Mouse (Mus musculus) hindbrain, embryonic 11.5 days (tissue): ENCODE measurements at regions not wholly inside any gene's neighbourhood (a gene's known extent, or its start where the extent isn't known, plus 50 kb on each side); places are given as distances from the start of the nearest gene placed in this dataset.

Experiments used
- ATAC-seq: fragments of 200-750 bp; cut with Nextera tagmentation; 2 replicates; pipeline ENCODE4 v1.8.0; 2017; ENCODE audit warnings: mild to moderate bottlenecking, moderate TSS enrichment, moderate library complexity; ENCODE audit not compliant: low FRiP score
- DNase-seq: peaks from one replicate; pipeline ENCODE4 v3.0.0-alpha.2; 2015; ENCODE audit warnings: low spot score
- H3K27ac ChIP-seq: fragments of 300-500 bp; sonication (generic); 2 replicates; pipeline ENCODE4 v1.5.1; 2014; ENCODE audit warnings: mild to moderate bottlenecking, low read depth, low read length
- H3K27me3 ChIP-seq: fragments of 300-500 bp; sonication (generic); 2 replicates; pipeline ENCODE4 v1.6.1; 2014; ENCODE audit warnings: mild to moderate bottlenecking, low read length, moderate library complexity, mixed read lengths; ENCODE audit not compliant: control insufficient read depth, insufficient read depth
- H3K36me3 ChIP-seq: fragments of 300-500 bp; sonication (generic); 2 replicates; pipeline ENCODE4 v1.6.1; 2014; ENCODE audit warnings: mild to moderate bottlenecking, low read length, moderate library complexity, mixed read lengths; ENCODE audit not compliant: control insufficient read depth, insufficient read depth
- H3K4me1 ChIP-seq: fragments of 300-500 bp; sonication (generic); replicated peaks from 2 replicates; pipeline ENCODE4 v1.6.1; 2014; ENCODE audit warnings: low read length, mixed read lengths; ENCODE audit not compliant: control insufficient read depth, insufficient read depth
- H3K4me2 ChIP-seq: fragments of 300-500 bp; sonication (generic); replicated peaks from 2 replicates; pipeline ENCODE4 v1.6.1; 2014; ENCODE audit warnings: mild to moderate bottlenecking, low read depth, low read length
- H3K4me3 ChIP-seq: fragments of 300-500 bp; sonication (generic); 2 replicates; pipeline ENCODE4 v1.5.1; 2014; ENCODE audit warnings: low read depth, low read length
- H3K9ac ChIP-seq: fragments of 300-500 bp; sonication (generic); 2 replicates; pipeline ENCODE4 v1.6.1; 2014; ENCODE audit warnings: low read depth, low read length
- H3K9me3 ChIP-seq: fragments of 300-500 bp; sonication (generic); 2 replicates; pipeline ENCODE4 v1.6.1; 2016; ENCODE audit warnings: low read length; ENCODE audit not compliant: control insufficient read depth
- WGBS: fragments of 180-500 bp; shearing (Covaris S2); extraction: QIAGEN DNeasy Blood & Tissue Kit; methylation state at CpG from one replicate; pipeline ENCODE4 v1.1.7; 2014; 5-methylcytosine and 5-hydroxymethylcytosine counted together

GRCm38 (mm10) chr7:73198069-73198468 lies 177.2 kb upstream of the Rgma start:
- H3K36me3 ChIP-seq = no peaks in the 10 kb centered on the region
- ATAC-seq = no peak
- H3K4me1 ChIP-seq = no peaks in the 10 kb centered on the region; the same call in 1 of the 2 replicates
- H3K4me2 ChIP-seq = no peak overlapping the region
- 87% methylated on average over 5 of the region's 5 CpGs for WGBS
- DNase-seq = no peak
- no peak overlapping the region for H3K9ac ChIP-seq
- no peaks in the 10 kb centered on the region for H3K9me3 ChIP-seq
- no peak overlapping the region for H3K4me3 ChIP-seq
- H3K27me3 ChIP-seq = no peaks in the 10 kb centered on the region
- no peak overlapping the region for H3K27ac ChIP-seq

DNA sequence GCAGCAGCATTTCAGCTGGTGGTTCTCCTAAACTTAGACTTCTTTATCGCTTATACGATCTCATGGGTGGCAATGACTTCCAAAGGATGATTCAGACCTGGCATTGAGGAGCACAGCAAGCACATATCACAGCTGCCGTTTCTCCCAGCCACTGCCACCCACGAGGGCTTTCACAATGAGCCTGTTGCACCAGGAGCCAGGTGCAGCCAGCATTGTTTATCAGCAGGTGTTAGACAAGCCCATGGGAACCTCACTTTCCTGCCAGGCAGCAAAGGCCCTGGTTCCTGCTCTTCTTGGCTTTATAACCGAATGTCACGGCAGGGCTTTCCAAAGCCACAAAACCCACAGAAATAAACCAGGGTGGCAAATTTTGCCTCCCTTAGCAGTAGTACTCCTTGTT lies 175.3 kb upstream of the Rgma start:
- Histone ChIP-seq H3K27ac (no peak overlapping the region), H3K4me1 (no peaks in the 10 kb centered on the region; the same call in 1 of the 2 replicates), H3K4me3 (no peak overlapping the region), H3K9ac (no peak overlapping the region), H3K27me3 (no peaks in the 10 kb centered on the region), H3K4me2 (no peak overlapping the region), H3K9me3 (no peaks in the 10 kb centered on the region), H3K36me3 (no peaks in the 10 kb centered on the region)
- 90% methylated on average over 6 of the region's 6 CpGs for WGBS
- no peak for DNase-seq
- no peak for ATAC-seq

- no peak for DNase-seq
- WGBS = 73% methylated on average over 6 of the region's 6 CpGs
- no peak overlapping the region for H3K4me3 ChIP-seq
- H3K36me3 ChIP-seq = no peaks in the 10 kb centered on the region
- no peaks in the 10 kb centered on the region; the same call in 1 of the 2 replicates for H3K4me1 ChIP-seq
- H3K9ac ChIP-seq = no peak overlapping the region
- ATAC-seq = no peak
- H3K9me3 ChIP-seq = no peaks in the 10 kb centered on the region
- H3K27ac ChIP-seq = no peak overlapping the region
- H3K4me2 ChIP-seq = no peak overlapping the region
- H3K27me3 ChIP-seq = no peaks in the 10 kb centered on the region
Measured at GRCm38 (mm10) chr7:73201330-73201729, 174.0 kb upstream of the Rgma start.

GRCm38 (mm10) chr7:73206922-73207811 lies 168.1 kb upstream of the Rgma start:
- H3K9me3 ChIP-seq = no peaks in the 10 kb centered on the region
- H3K4me1 ChIP-seq = peaks cover 7% of the 10 kb centered on the region
- no peak for DNase-seq
- no peak overlapping the region for H3K9ac ChIP-seq
- 54% methylated on average over 7 of the region's 7 CpGs for WGBS
- no peaks in the 10 kb centered on the region for H3K36me3 ChIP-seq
- H3K27ac ChIP-seq = peak overlapping the region; percentile 30; the same call in 1 of the 2 replicates
- H3K27me3 ChIP-seq = no peaks in the 10 kb centered on the region; the same call in 1 of the 2 replicates
- ATAC-seq = no peak
- no peak overlapping the region for H3K4me3 ChIP-seq
- H3K4me2 ChIP-seq = no peak overlapping the region

DNA sequence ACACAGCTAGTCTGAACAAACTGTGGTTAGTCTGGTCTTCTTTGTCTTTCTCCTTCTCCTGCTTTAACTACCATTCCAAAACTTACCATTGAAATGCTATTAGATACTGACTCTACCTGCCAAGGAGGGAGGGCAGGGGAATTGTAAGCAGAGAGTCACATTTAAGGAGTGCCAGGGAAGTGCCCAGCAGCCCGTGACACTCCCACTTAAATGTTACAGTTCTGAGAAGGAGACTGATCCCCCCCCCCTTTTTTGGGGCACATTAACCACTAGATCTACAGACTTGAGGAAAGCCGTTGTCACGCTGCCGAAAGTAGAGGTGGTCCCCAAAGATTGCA lies 166.9 kb upstream of the Rgma start:
- Histone ChIP-seq H3K9me3 (no peaks in the 10 kb centered on the region), H3K9ac (peak overlapping the region; percentile 49)
- ATAC-seq = peak; percentile 14; the same call in 1 of the 2 replicates

DNA sequence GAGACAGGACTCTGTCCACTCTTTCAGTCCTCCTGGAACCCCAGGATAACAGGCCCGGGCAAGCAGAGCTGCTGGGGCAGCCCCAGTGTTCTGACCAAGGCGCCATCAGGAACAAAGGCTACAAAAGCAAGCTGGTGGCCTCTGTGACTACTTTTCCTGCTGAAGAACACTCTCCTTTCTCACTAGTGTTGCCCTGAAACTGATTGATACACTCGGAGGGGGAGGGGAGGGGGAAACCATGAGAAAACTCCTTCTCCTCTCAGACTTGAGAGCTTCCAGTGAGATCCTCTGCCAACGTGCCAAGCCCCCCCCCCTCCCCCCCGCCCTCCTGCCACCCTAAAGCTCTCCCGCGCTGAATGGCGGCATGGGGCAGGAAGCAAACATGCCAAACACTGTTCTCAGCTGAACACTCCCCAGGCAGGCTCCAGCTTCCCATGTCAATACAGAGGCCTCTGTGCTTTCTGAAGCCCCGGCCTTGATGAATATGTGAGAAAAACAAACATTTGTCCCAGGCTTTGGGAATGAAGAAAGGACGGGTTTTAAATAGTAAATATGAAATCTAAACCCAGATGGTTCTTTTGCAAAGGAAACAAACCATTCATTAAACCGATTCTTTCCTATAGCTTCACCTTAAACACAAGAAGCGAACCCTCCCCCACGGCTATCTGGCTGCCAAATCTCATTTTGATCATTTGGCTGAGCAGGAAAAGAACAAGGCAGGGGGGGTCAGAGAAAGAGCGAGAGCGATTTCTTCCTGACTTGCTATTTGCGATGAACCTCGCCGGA lies 166.3 kb upstream of the Rgma start:
- peak overlapping the region; percentile 76 for H3K27ac ChIP-seq
- no peaks in the 10 kb centered on the region for H3K9me3 ChIP-seq
- no peak overlapping the region for H3K4me3 ChIP-seq
- 21% methylated on average over 18 of the region's 18 CpGs for WGBS
- H3K36me3 ChIP-seq = no peaks in the 10 kb centered on the region
- DNase-seq (peak; percentile 58), ATAC-seq (peak; percentile 83)
- 0 out of 2 replicates have a peak overlapping the region, but pooled peaks have one; percentile 7 for H3K4me2 ChIP-seq
- H3K9ac ChIP-seq = peak overlapping the region; percentile 49
- no peaks in the 10 kb centered on the region; the same call in 1 of the 2 replicates for H3K27me3 ChIP-seq
- H3K4me1 ChIP-seq = peaks cover 7% of the 10 kb centered on the region

More for the DNA sequence above, 166.9 kb upstream of the Rgma start:
- no peak for DNase-seq
- Histone ChIP-seq H3K36me3 (no peaks in the 10 kb centered on the region), H3K4me1 (peaks cover 7% of the 10 kb centered on the region), H3K4me3 (no peak overlapping the region), H3K27ac (peak overlapping the region; percentile 76), H3K27me3 (no peaks in the 10 kb centered on the region; the same call in 1 of the 2 replicates), H3K4me2 (no peak overlapping the region)
- 59% methylated on average over 4 of the region's 4 CpGs for WGBS

- Histone ChIP-seq H3K4me2 (no peak overlapping the region), H3K4me1 (peaks cover 7% of the 10 kb centered on the region), H3K27me3 (no peaks in the 10 kb centered on the region; the same call in 1 of the 2 replicates), H3K27ac (no peak overlapping the region), H3K4me3 (no peak overlapping the region), H3K9me3 (no peaks in the 10 kb centered on the region), H3K36me3 (no peaks in the 10 kb centered on the region), H3K9ac (no peak overlapping the region)
- WGBS = 85% methylated on average over 7 of the region's 7 CpGs
- ATAC-seq (no peak), DNase-seq (no peak)
Measured at GRCm38 (mm10) chr7:73210078-73210477, 165.2 kb upstream of the Rgma start.

- peak; percentile 82 for ATAC-seq
- Histone ChIP-seq H3K36me3 (no peaks in the 10 kb centered on the region), H3K4me2 (no peak overlapping the region), H3K4me3 (no peak overlapping the region), H3K27ac (peak overlapping the region; percentile 74), H3K9me3 (no peaks in the 10 kb centered on the region), H3K9ac (peak overlapping the region; percentile 36; the same call in 1 of the 2 replicates), H3K27me3 (no peaks in the 10 kb centered on the region), H3K4me1 (peaks cover 3% of the 10 kb centered on the region; the same call in 1 of the 2 replicates)
- peak; percentile 61 for DNase-seq
- under 1% methylated on average over 4 of the region's 4 CpGs for WGBS
Measured at GRCm38 (mm10) chr7:73222237-73222915, 152.9 kb upstream of the Rgma start.
